Mouse (Mus musculus): ENCODE measurements around the gene Wdfy3.
"Not testable (repeated sequence)": the region's sequence is repeated elsewhere in the genome, so short reads cannot be mapped to it uniquely, and the experiment has no call there.

The Wdfy3 gene

GRCm38 (mm10) chr5:102069767-102070413, at the start of gene Wdfy3:
TSS of gene Wdfy3 (minus strand) at chr5:102069921.
- DNase-seq (ENCODE audit: low read depth, low spot score): no peak

GRCm38 (mm10) chr5:102113009-102113408, 43.3 kb upstream of the Wdfy3 start:
- DNase-seq (ENCODE audit: low read depth, low spot score): no peak

GRCm38 (mm10) chr5:102112034-102112433, 42.3 kb upstream of the Wdfy3 start:
- no peak for DNase-seq (ENCODE audit: low read depth, low spot score)

- no peak for DNase-seq (ENCODE audit: low read depth, low spot score)
Measured at GRCm38 (mm10) chr5:102110031-102110430, 40.3 kb upstream of the Wdfy3 start.

- DNase-seq (ENCODE audit: low read depth, low spot score): no peak
Measured at GRCm38 (mm10) chr5:102105919-102106318, 36.2 kb upstream of the Wdfy3 start.

- DNase-seq (ENCODE audit: low read depth, low spot score): not testable (repeated sequence)
Measured at GRCm38 (mm10) chr5:102101815-102102214, 32.1 kb upstream of the Wdfy3 start.

GRCm38 (mm10) chr5:102100246-102101241, 30.8 kb upstream of the Wdfy3 start:
- DNase-seq (ENCODE audit: low read depth, low spot score): no peak

GRCm38 (mm10) chr5:102095576-102095975, 25.9 kb upstream of the Wdfy3 start:
- DNase-seq (ENCODE audit: low read depth, low spot score): no peak

GRCm38 (mm10) chr5:102090686-102091085, 21.0 kb upstream of the Wdfy3 start:
- DNase-seq (ENCODE audit: low read depth, low spot score): no peak

GRCm38 (mm10) chr5:102084737-102085705, 15.3 kb upstream of the Wdfy3 start:
- DNase-seq (ENCODE audit: low read depth, low spot score): no peak

GRCm38 (mm10) chr5:102074086-102074485, 4.4 kb upstream of the Wdfy3 start:
- DNase-seq (ENCODE audit: low read depth, low spot score): peak; percentile 5

- DNase-seq (ENCODE audit: low read depth, low spot score): no peak
Measured at GRCm38 (mm10) chr5:102072057-102072456, 2.3 kb upstream of the Wdfy3 start.

GRCm38 (mm10) chr5:102071241-102071640, 1.5 kb upstream of the Wdfy3 start:
- no peak for DNase-seq (ENCODE audit: low read depth, low spot score)

GRCm38 (mm10) chr5:102070788-102071187, 1.1 kb upstream of the Wdfy3 start:
- DNase-seq (ENCODE audit: low read depth, low spot score): no peak

- no peak for DNase-seq (ENCODE audit: low read depth, low spot score)
Measured at GRCm38 (mm10) chr5:102070414-102070768, 670 bp upstream of the Wdfy3 start.

GRCm38 (mm10) chr5:102069051-102069766, 512 bp downstream of the Wdfy3 start:
- no peak for DNase-seq (ENCODE audit: low read depth, low spot score)

GRCm38 (mm10) chr5:102066458-102066857, 3.3 kb downstream of the Wdfy3 start:
- no peak for DNase-seq (ENCODE audit: low read depth, low spot score)

- DNase-seq (ENCODE audit: low read depth, low spot score): no peak
Measured at GRCm38 (mm10) chr5:102063013-102063752, 6.5 kb downstream of the Wdfy3 start.

GRCm38 (mm10) chr5:102061816-102062215, 7.9 kb downstream of the Wdfy3 start:
- DNase-seq (ENCODE audit: low read depth, low spot score): no peak

GRCm38 (mm10) chr5:102055946-102056345, 13.8 kb downstream of the Wdfy3 start:
- no peak for DNase-seq (ENCODE audit: low read depth, low spot score)

All from CD4-positive helper T cell, adult 2 months (primary cell).